In genomic region chr12:85954167-85954566, GRCm38 (mm10) we compare ENCODE assay signal across 12 mouse cellular contexts.
DNase-seq lines count a peak whose midpoint lies in the region; ATAC-seq and TF ChIP-seq lines count a peak whose summit lies in the region.
"Had no signal": no experiment of that assay in that cellular context is flagged by ENCODE, and none has a peak within 500 bp of the region (broad histone marks: within the 10 kb centered on the region; RNA-seq: fewer than 3 reads in every experiment).

No protein-coding gene starts in this region.

- peak; percentile 33; the same call in 1 of the 2 replicates for TF ChIP-seq CTCF in cerebellum, adult 2 months (IDR thresholded peaks at IDR 0.05; ENCODE audit: borderline replicate concordance, insufficient read depth, low read depth, low read length)
- peak; percentile 50 for TF ChIP-seq CTCF in liver, postnatal 0 days (IDR thresholded peaks at IDR 0.05; ENCODE audit: low read depth)
- TF ChIP-seq CTCF in lung, postnatal 0 days (IDR thresholded peaks at IDR 0.05) = peak; percentile 73

- no peak for TF ChIP-seq EP300 in liver, postnatal 0 days (IDR thresholded peaks at IDR 0.05; ENCODE audit: low read depth)
- TF ChIP-seq EP300 in lung, postnatal 0 days (IDR thresholded peaks at IDR 0.05) = no peak

- H3K4me1 ChIP-seq in cerebellum, adult 2 months (ENCODE audit: control insufficient read depth, insufficient read depth, low read length) = no peaks in the 10 kb centered on the region; the same call in 1 of the 2 replicates
- H3K4me1 ChIP-seq in liver, postnatal 0 days (ENCODE audit: insufficient read depth) = no peaks in the 10 kb centered on the region
- H3K4me1 ChIP-seq in ES-E14 (ENCODE audit: control insufficient read depth in 2 of 2, insufficient read depth in 2 of 2, low read length in 2 of 2, poor library complexity in 1 of 2) = peaks cover 2% of the 10 kb centered on the region in 2 experiments; a peak in 2 of 4 replicates
- 0 out of 2 replicates have a peak, but pooled peaks cover 4% of the 10 kb centered on the region for H3K4me1 ChIP-seq in lung, postnatal 0 days (ENCODE audit: insufficient read depth, low read depth, low read length)

- no peak overlapping the region for H3K9ac ChIP-seq in liver, postnatal 0 days (replicated peaks)
- no peak overlapping the region for H3K9ac ChIP-seq in ES-E14 (ENCODE audit: insufficient read depth, low read depth, low read length, poor library complexity, severe bottlenecking)
- H3K9ac ChIP-seq in lung, postnatal 0 days (replicated peaks; ENCODE audit: low read depth) = no peak overlapping the region
- H3K9ac ChIP-seq: heart, embryonic 13.5 days had no signal

- 0 out of 2 replicates have a peak, but pooled peaks cover 8% of the 10 kb centered on the region for H3K36me3 ChIP-seq in liver, postnatal 0 days (replicated peaks; ENCODE audit: insufficient read depth, low read length)
- peaks cover 9% of the 10 kb centered on the region; the same call in 1 of the 2 replicates for H3K36me3 ChIP-seq in ES-E14 (ENCODE audit: control insufficient read depth, insufficient read depth, low read length, poor library complexity, severe bottlenecking)
- H3K36me3 ChIP-seq in lung, postnatal 0 days (ENCODE audit: insufficient read depth, low read length) = no peaks in the 10 kb centered on the region

- H3K9me3 ChIP-seq in liver, postnatal 0 days (ENCODE audit: low read length) = no peaks in the 10 kb centered on the region
- H3K9me3 ChIP-seq in ES-E14 (ENCODE audit: control insufficient read depth, insufficient read depth, low read depth, low read length) = no peaks in the 10 kb centered on the region
- H3K9me3 ChIP-seq in lung, postnatal 0 days (ENCODE audit: low read length) = no peaks in the 10 kb centered on the region
- H3K9me3 ChIP-seq: embryonic facial prominence, embryonic 10.5 days; heart, embryonic 13.5 days had no signal

- no peak for TF ChIP-seq POLR2A in cerebellum, adult 2 months (IDR thresholded peaks at IDR 0.05; ENCODE audit: borderline replicate concordance, insufficient read depth, low read length)

- ATAC-seq in liver, postnatal 0 days = no peak
- no peak for ATAC-seq in lung, postnatal 0 days
- ATAC-seq: forebrain, embryonic 16.5 days had no signal

- no peak overlapping the region for H3K27ac ChIP-seq in cerebellum, adult 2 months (ENCODE audit: insufficient read depth, low read length)
- no peak overlapping the region for H3K27ac ChIP-seq in liver, postnatal 0 days (ENCODE audit: low read depth)
- no peak overlapping the region for H3K27ac ChIP-seq in ES-E14 (ENCODE audit: insufficient read depth, low read depth, low read length, poor library complexity, severe bottlenecking)
- no peak overlapping the region for H3K27ac ChIP-seq in lung, postnatal 0 days (ENCODE audit: low read length)
- H3K27ac ChIP-seq: embryonic facial prominence, embryonic 10.5 days; heart, embryonic 13.5 days had no signal

- 87% methylated on average over 3 of the region's 3 CpGs for WGBS in cerebellum, adult 2 months
- 81% methylated on average over 3 of the region's 3 CpGs for whole genome bisulfite sequencing in liver, postnatal 0 days (ENCODE audit: insufficient replicate concordance)
- WGBS in lung, postnatal 0 days = 62% methylated on average over 3 of the region's 3 CpGs

- H3K4me2 ChIP-seq in liver, postnatal 0 days (ENCODE audit: low read depth, low read length) = no peak overlapping the region
- H3K4me2 ChIP-seq in lung, postnatal 0 days (replicated peaks; ENCODE audit: low read depth, low read length) = no peak overlapping the region
- H3K4me2 ChIP-seq: heart, embryonic 13.5 days had no signal

- no peak overlapping the region for H3K4me3 ChIP-seq in cerebellum, adult 2 months (replicated peaks; ENCODE audit: insufficient read depth, low read depth, low read length)
- H3K4me3 ChIP-seq in liver, postnatal 0 days (ENCODE audit: low read depth, low read length) = no peak overlapping the region
- H3K4me3 ChIP-seq in ES-E14 (ENCODE audit: insufficient read depth in 1 of 2, low read depth in 1 of 2, low read length in 2 of 2, poor library complexity in 1 of 2, severe bottlenecking in 1 of 2) = no peak overlapping the region
- H3K4me3 ChIP-seq in lung, postnatal 0 days (ENCODE audit: low read depth, low read length) = no peak overlapping the region
- H3K4me3 ChIP-seq: embryonic facial prominence, embryonic 10.5 days; heart, embryonic 13.5 days had no signal

- in situ Hi-C loops in ES-E14 (cut with MboI; ENCODE audit: low sequenced_read_pairs in 2 of 2, unreplicated experiment in 2 of 2) = no loop called here

- H3K27me3 ChIP-seq in cerebellum, adult 2 months (ENCODE audit: control insufficient read depth, insufficient read depth, low read length) = no peaks in the 10 kb centered on the region
- H3K27me3 ChIP-seq in liver, postnatal 0 days (ENCODE audit: insufficient read depth, low read length) = no peaks in the 10 kb centered on the region
- H3K27me3 ChIP-seq in lung, postnatal 0 days (replicated peaks; ENCODE audit: insufficient read depth, low read length) = no peaks in the 10 kb centered on the region
- H3K27me3 ChIP-seq: heart, embryonic 13.5 days had no signal

- DNase-seq in cerebellum, adult 2 months = no peak
- DNase-seq in cerebellum, postnatal 36 days = no peak
- DNase-seq in liver, postnatal 0 days = no peak
- no peak for DNase-seq in liver
- no peak for DNase-seq in ES-E14 (ENCODE audit: low read depth, low spot score)
- peak; percentile 37 for DNase-seq in lung, postnatal 0 days (ENCODE audit: low spot score)
- no peak for DNase-seq in left cerebral cortex, adult 8-10 months (ENCODE audit: low spot score in 2 of 2)
- no peak for DNase-seq in right cerebral cortex, postnatal 25 days
- DNase-seq: kidney, adult 9 months had no signal

TF ChIP-seq in ES-E14, 5 proteins besides CTCF, POLR2A, EP300 and RAD21:
- TF ChIP-seq ZNF384 (IDR thresholded peaks at IDR 0.05; ENCODE audit: low read depth, low read length) (peak; percentile 64), MAFK (IDR thresholded peaks at IDR 0.05; ENCODE audit: insufficient read depth, low read depth, low read length) (no peak)
